Mouse (Mus musculus): ENCODE data around the gene Mamdc4. TPM values are rescaled to one million over a fixed set of nuclear protein-coding genes. Genes with fewer than 3 reads are reported as not detected.

Mamdc4 gene
- 2.5 and 7.1 TPM in 2 replicates for total RNA-seq (2015; ENCODE audit: low replicate concordance)
- total RNA-seq (2017; ENCODE audit: low replicate concordance) = 4.3 and 4.5 TPM in 2 replicates

DNA sequence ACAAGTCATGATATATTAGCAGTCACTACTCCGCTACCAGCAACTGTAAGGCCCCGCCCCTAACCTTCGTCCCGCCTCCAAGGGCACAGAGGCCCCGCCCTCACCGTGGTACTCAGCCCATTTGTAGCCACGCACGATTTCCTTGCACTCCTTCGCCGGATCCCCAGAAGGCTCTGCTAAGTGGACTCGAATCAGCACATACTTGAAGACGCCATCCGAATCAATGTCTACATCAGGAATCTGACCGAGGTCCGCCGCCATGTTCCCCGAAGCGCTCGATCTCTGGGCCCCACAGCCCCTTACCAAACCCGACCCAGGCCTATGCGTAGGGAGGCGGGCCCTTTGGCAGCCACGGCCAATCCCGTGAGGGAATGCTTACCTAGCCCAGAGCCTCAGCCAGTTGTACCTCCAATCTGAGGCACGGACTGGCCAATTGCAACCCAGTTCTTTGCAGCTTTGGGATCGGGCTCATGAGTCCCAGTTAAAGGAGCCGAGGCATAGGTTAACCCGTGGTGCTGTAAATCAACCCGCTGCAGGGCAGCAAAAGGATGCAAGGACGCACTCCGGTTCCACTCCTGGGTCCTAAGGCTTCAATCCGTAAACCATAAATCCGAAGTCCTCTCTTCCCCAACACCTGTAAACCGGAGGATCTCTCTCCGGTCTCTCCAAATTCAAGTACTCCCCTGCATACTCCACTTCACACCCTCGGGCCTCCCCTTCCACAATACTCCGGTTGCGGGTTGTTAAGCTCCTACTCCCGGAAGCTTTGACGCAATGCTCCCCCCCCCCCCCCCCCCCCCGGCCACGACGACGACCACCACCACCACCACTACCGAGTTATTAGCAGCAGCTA is at the start of gene Mamdc4, which contains the start of gene Phpt1:
Gene Mamdc4, minus strand, starts transcription at position 267 of the 853 bp plus-strand sequence.
Gene Phpt1, minus strand, starts transcription at position 646 of the 853 bp plus-strand sequence.
- ATAC-seq (replicated peaks; ENCODE audit: low FRiP score, poor library complexity, severe bottlenecking) = peak; percentile 90

DNA sequence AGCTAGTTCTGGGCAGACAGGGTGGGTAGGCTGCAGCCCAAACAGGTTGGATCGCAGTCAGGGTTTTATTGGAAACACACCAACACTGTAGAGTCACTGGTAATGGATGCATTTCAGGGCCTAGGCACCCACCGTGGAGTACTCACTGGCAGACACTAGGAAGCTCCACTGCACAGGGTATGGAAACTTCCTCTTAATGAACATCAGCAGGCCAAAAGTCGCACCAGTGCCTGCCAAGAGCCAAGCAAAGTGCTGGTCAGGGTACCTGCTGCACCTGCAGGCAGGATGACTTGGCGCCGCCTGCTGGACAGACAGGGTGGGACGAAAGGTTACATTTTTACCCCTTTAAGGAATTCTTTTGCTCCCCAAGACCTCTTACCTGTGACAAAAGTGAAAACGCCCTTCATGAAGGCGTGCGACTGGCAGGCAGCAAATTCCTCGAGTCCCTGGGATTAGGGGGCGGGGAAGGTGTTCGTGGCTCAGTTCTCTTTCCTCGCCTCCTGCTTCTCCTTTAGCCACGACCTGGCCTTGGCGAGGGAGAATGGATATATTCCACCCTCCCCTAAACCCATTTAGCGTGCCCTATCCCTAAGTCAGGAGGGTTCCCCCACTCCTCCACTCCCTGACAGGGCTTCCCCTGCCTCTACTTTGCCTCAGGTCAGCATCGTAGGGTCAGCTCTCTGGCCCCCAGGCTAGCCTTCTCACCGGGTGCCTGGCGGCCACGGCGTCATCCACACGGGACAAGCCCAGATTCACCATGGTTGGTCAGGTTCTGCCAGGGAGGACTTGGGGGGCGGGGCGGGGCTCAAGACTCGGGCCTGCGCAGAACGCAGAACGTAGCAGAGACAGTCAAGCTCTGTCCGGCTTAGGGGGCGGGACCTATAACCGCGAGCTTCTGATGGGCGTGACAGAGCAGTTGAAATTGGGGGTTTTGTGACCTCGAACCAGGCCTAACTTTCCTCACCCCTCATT is 46.9 kb upstream of the Mamdc4 start, which contains the start of gene Tmem141:
Gene Tmem141, minus strand, starts transcription at position 777 of the 972 bp plus-strand sequence.
- peak; percentile 38; the same call in 1 of the 2 replicates for ATAC-seq (replicated peaks; ENCODE audit: low FRiP score, poor library complexity, severe bottlenecking)

DNA sequence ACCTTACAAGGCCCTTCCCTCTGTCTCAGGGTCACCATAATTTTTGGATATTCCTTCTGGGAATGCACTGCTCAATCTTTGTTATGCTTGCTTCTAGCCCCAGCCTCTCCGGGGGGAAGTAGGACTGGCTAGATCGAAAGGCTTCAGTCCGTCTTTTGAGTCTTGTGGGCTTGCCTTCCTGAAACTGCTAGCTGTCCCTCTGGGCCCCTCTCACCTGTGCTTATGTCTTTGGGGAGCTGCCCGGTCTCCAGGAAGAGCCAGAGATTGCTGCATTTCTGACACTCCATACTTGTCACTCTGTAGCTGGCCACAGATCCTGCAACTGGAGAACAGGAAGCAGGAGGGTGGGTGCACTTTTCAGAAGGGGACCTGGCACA is 46.2 kb upstream of the Mamdc4 start:
- no peak for ATAC-seq (replicated peaks; ENCODE audit: low FRiP score, poor library complexity, severe bottlenecking)

DNA sequence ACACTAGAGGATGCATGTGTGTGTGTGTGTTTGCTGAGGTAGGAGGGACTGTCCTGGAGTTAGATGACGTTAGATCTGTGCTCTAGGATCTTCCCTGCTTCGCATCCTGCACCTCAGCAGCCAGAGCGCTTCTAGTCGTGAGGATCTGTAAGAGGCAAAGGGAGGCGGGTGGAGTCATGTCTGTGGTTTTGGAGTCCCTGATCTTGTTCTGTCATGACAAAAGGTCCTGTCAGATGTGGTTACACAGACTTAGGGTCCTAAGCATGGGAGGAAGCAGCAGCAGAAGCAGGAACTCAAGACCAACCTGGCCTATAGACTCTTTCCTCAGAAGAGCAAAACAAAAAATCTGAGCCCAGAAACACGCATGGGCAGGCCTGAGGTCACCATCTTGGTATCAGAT is 45.7 kb upstream of the Mamdc4 start:
- no peak for ATAC-seq (replicated peaks; ENCODE audit: low FRiP score, poor library complexity, severe bottlenecking)

DNA sequence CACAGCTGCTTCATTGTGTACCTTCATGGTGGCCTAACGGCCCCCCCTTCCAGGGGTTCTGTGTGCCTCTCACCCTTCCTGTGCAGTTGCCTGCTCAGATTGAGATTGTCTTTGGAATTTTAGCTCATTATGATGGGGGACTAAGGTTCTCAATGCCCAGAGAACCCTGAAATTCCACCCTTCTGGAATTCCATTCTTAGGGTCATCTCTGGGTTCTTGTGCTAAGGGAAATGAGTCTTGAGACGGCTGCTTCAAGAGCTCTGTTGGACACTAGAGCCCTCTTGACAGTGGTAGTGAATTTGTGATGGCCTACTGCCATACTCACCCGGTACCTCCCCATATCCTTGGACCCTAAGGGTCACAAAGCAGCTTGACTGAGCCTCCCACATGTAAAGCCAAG is 42.9 kb upstream of the Mamdc4 start, which contains the start of gene Ccdc183:
Gene Ccdc183, minus strand, starts transcription at position 101 of the 400 bp plus-strand sequence.
- no peak for ATAC-seq (replicated peaks; ENCODE audit: low FRiP score, poor library complexity, severe bottlenecking)

DNA sequence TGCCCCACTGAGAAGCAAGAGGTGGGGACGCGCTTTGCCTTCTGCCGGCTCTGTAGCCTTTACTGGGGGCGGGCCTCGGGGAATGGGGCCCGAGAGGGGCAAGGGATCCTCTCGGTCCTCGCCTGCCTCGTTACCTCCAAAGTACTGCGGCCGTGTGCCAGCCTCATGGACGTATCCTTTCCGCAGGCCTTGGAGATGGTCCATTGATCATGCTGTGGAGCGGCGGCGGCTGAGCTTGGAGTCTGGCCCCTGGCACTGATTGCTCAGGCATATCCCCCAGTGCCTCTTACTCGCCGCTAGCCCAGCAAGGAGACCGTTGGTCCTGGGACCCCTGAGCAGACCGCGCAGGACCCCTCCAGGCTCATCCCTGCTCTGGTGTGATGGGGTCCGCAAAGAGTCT is 41.8 kb upstream of the Mamdc4 start:
- no peak for ATAC-seq (replicated peaks; ENCODE audit: low FRiP score, poor library complexity, severe bottlenecking)

DNA sequence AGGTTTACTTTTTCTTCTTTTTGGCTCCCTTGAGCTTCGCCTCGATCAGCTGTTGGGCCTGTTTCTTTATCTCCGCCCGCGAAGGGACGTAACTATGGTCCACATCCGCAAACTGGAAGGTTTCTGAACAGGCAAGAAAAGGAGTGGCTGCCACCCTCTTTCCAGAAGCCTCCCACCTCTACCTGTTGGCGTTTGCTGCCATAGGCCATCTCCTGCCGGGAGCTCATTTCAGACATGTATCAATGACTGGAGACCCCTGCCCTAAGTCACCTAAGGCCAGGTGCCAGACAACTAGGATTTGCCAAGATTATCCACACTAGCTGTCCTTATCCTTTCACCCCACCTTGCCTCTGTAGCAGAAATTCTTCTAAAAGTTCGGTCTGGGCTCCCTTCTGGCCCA is 34.0 kb upstream of the Mamdc4 start:
- peak; percentile 40 for ATAC-seq (replicated peaks; ENCODE audit: low FRiP score, poor library complexity, severe bottlenecking)

DNA sequence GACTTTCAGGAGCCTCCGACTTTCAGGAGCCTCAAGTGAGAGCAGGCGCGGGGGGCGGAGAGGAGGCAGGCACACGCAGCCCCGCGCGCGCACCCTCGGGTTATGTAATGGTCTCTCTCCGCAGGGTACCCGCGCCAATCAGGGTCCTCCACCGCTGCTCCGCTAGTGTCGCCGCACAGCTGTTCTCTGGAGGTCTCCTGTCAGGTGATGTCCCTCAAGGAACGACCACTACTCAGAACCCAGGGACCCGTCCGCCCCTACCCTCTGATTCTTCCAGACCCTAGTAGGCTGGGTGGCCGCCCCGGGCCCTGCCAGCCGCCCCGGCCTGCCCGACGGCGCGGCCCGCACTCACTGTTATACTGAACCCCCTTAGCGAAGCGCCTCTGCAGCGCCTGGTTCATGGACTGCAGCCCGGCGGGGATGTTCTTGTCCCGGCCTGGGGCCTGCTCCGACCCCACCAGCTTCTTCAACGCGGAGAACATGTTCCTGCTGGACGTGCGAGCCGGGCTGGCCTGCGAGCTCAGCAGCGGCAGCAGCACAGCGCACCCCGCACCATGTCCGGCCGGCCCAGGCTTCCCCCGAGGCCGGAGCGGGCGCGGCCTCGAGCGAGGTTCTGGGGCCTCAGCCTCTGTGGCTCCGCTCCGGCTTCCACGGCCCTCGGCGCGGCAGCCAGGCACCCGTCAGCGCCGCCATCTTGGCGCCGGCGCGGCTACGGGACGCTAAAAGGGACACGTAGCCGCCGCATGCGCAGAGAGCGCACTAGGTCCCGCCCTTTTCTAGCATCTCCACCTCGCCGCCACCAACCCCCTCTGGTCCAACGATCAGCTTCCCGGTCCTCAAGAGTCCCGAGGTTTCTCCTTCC is 33.3 kb upstream of the Mamdc4 start, which contains the start of gene Rabl6:
Gene Rabl6, minus strand, starts transcription at position 761 of the 862 bp plus-strand sequence.
- peak; percentile 89 for ATAC-seq (replicated peaks; ENCODE audit: low FRiP score, poor library complexity, severe bottlenecking)

DNA sequence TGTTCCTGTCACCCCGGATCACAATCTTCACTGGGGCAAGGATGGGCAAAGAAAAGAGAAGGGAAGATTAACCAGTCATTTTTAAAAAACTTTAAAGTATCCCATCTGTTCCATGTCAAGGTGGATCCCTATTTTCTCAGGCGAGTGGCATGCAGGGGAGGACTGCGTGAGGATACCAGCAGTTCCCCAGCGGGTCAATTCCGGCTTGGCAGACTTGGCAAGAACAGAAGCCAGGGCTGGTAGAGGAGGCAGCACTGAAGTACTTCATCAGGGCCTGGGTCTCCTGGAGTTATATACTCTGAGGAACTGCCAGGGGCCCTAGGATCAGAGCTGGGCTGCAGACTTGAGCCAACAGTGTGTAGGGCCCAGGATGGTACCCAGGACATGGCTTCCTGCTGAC is 27.9 kb upstream of the Mamdc4 start:
- ATAC-seq (replicated peaks; ENCODE audit: low FRiP score, poor library complexity, severe bottlenecking) = no peak

DNA sequence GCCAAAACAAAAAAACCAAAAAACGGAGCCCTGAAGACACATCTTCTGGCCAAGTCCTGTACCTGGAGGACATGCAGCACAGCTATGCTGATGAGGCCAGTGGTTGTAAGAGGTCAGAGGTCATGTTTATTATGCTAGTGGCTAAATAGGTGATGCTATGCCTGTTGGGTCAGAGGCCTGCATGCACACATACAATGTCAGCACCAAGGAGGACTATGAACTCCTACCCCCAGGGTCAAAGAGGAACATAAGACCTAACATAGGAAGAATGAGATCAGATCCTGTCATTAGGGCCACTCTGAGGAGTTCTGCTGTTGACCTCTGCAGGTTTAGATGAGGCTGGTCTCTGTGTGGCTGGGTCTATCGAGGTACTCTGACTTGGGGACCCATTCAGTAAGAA is 25.4 kb upstream of the Mamdc4 start:
- no peak for ATAC-seq (replicated peaks; ENCODE audit: low FRiP score, poor library complexity, severe bottlenecking)

DNA sequence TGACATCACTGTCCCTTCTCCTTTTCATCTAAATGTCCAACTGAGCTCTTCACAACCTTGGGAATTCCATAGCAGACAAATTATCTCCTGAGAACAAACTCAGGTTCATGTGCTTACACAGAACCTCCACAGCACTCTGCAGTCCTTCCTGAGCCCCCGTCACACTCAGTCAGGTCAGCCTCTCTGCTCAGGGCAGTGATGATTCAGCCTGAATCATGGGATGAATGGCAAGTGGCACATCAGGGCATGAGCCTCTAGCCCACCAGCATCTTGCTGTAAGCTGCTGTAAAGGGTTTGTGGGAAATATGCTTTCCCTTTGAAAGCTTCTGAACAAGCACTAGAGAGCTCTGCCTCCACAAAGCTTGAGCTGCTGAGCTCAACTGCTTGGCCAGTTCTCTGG is 24.1 kb upstream of the Mamdc4 start:
- no peak for ATAC-seq (replicated peaks; ENCODE audit: low FRiP score, poor library complexity, severe bottlenecking)

DNA sequence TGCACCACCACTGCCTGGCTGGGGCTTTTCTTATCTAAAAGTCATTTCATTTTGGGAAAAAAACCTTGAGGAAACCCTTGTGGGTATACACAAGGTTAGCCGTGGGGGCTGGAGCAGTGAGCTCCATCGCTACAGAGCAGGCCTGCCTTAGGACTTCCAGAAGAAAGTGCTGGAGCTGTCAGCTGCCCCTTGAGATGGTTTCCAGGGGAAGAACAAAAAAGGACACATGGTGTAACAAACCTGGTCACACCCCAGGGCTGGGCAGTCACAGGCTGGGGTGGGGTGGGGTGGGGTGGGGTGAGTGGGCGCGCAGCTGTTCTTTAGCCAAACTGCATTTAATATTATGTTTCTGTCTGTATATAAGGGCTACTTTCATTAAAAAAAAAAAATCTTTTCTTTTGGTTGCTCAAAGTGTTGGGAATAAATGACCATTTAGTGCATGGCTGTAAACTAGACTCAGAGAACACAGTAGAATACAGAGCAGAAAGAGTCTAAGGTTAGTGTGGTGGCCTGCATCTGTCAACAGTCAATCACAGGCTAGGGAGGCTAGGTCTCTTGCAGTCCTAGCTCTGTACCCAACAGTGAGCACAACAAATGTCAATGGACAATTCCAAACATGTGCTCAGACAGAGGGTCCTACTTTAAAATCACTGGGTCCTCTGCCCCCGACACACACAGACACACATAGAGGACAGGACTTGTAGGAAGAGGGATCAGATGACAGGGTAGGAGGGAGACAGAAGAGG is 22.3 kb upstream of the Mamdc4 start:
- no peak for ATAC-seq (replicated peaks; ENCODE audit: low FRiP score, poor library complexity, severe bottlenecking)

DNA sequence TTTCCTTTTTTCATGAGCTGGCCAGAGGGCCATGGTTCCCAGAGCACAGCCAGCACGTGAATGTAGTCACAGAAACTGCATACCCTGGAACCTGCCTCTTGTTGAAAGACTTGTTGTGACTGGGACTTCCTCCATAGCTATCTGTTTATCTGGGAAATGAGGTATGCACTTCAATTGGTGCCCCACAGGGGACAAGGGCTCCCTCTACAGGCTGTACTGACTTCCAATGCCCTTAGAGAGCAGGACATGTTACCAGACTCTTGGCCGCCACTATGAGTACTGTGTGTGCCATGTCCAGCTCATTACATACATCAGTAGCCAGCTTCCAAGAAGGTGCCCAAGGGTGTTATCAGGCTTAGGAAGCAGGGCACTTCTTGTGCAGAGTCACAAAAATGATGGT is 17.2 kb upstream of the Mamdc4 start:
- peak; percentile 55; the same call in 1 of the 2 replicates for ATAC-seq (replicated peaks; ENCODE audit: low FRiP score, poor library complexity, severe bottlenecking)

DNA sequence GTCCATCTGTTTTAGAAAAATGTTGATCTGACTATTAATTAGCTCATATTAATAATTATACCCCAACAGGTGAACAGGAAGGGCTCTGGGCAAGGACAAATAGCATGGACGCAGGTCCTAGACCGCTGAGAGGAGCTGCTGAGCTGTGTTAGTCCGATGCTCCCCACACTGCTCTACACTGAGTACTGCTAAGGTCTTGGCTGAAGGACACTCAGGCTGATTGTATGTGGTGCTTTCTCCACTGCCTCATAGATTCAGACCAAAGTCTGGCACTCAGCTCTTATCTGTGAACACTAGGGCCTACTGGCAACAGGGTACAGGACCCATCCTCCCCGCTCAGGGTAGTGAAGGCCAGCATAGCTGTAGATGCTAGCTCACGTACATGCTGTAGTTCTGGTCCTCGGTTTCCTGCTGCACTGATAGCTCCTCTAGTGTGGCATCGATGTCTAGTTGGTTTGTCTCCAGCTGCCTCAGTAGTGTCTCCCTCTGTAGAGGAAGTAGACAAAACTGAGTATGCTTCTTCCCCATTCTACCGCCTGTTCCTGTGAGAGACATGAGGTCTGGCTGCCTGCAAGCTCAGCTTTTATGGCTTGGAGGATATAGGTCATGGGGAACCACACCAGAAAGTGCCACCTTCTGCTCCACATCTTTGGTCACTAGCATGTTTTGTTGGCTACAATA is 13.7 kb upstream of the Mamdc4 start:
- no peak for ATAC-seq (replicated peaks; ENCODE audit: low FRiP score, poor library complexity, severe bottlenecking)

DNA sequence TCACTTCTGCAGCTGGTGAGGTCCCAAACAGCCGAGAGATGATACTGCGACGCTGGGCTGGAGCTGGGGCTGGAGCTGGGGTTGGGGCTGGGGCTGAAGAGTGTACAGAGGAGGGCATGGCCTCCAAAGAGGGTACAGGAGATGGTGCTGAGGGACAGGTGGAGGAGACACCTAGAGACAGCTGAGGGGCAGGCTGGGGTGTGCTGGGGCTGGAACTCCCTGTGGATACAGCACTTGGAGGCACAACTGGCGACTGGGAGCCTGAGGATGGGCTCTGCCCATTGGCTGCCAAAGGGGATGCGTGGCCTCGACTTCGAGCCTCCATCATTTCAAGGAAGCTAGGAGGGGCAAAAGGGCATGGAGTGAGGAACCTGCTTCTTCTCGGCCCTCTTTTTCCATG is 12.6 kb upstream of the Mamdc4 start:
- no peak for ATAC-seq (replicated peaks; ENCODE audit: low FRiP score, poor library complexity, severe bottlenecking)

DNA sequence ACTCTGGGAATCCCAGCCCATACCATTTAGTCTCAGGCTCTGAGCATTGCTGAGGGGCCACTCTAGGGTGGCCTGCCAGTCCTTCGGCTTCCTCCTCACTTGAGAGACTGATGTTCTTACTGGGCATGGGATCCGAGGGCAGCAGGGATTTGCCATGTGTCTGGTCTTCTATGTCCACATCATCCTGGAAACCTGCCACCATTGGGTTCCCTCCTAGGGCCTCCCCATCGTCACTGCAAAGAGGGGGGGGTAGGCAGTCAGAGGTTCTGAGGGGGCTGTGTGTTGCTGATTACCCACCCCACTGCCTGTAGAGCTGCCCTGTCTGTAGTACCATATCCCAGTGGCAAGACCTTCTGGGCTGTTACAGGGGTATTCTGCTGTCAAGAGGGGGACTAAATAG is 11.0 kb upstream of the Mamdc4 start:
- ATAC-seq (replicated peaks; ENCODE audit: low FRiP score, poor library complexity, severe bottlenecking) = no peak

DNA sequence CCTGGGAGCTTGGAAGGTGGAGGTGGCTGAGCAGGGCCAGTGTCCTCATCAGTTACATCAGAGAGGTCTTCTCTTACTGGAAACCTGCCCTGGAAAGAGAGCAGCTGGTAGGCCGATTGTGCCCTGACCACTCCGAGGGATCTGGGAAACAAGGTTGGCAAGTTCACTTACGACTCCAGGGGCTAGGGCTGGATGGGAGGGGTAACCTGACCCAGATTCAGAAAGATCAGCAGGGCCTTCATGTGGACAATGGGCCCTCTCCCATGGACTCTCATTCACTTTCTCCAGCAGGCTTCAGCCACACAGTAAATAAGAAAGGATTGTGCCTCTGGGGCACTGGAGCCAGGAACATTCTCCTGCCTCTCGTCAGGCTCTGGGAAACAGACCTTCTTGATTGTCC is 10.2 kb upstream of the Mamdc4 start:
- no peak for ATAC-seq (replicated peaks; ENCODE audit: low FRiP score, poor library complexity, severe bottlenecking)

DNA sequence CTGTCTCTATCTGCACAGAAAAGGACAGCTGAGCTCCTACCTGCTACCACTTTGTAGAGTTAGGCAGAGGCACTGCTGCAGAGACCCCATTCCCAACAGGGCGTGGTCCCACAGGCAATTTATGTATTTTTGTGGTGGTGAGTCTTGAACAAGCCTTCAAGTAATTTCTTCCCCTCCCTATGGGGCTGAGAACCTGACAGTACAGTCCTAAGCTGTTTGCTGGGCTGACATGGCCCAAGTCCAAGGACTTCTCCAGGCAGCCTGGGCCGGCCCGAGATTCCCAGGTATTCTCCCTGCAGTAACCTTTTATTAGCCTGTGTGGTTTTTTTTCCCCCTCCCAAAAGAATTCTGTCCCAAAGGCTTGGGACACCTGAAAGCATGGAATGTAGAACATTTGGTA is 9.5 kb upstream of the Mamdc4 start:
- ATAC-seq (replicated peaks; ENCODE audit: low FRiP score, poor library complexity, severe bottlenecking) = no peak

Measured in erythroblast, adult 5-6 weeks (primary cell).